Mouse (Mus musculus): ENCODE data around the gene Katnb1.
A peak's percentile ranks its signal among the peaks of the same experiment; 100 is the strongest.

The Katnb1 gene

DNA sequence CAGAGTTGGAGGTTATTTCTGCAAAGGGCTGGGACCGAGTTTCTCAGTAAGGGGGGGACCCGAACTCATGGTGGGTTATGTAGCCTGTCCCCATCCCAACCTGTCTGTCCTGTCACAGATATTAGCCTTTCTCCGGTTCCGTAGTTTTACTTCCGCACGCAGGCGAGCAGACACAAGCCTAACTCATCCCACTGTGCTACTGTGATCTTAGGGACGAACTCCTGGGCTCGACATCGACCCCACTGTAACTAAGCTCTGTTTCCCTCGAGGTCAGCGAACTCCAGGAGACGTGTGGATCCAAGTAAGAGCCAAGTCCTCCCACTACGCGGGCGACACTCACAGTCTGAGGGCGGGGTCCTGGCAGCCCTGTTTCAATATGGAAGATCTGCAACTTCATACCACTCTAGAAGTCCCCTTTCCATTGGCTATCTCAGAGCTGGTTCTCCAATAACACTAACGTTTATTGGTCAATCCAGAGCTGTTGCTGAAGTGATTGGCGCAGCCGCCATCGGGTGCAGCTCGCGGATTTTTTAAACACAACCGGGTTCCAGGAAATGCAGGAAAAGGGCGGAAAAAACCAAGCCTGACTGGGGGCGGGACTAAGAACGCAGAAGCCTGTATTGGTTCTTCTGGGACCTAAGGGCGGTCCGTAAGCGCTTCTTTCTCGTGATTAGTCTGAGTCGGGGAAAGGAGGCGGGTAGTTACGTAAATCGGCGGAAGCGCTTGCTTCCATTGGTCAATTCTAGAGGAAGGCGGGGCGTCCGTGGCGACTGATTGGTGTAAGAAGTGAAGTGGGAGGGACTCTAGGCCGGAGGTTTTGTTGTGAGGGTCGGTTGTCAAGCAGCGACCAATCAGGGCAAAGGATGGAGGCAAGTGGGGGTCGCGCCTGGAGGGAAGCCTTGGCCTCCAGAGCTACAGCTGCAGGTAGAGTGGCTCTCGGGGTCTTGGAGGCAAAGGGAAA is at the start of gene Katnb1:
Gene Katnb1, plus strand, starts transcription at position 806 of the 961 bp plus-strand sequence.
- peak; percentile 99 for DNase-seq

- no peak for DNase-seq
Observed at GRCm38 (mm10) chr8:95037106-95037925, 43.7 kb upstream of the Katnb1 start.

DNA sequence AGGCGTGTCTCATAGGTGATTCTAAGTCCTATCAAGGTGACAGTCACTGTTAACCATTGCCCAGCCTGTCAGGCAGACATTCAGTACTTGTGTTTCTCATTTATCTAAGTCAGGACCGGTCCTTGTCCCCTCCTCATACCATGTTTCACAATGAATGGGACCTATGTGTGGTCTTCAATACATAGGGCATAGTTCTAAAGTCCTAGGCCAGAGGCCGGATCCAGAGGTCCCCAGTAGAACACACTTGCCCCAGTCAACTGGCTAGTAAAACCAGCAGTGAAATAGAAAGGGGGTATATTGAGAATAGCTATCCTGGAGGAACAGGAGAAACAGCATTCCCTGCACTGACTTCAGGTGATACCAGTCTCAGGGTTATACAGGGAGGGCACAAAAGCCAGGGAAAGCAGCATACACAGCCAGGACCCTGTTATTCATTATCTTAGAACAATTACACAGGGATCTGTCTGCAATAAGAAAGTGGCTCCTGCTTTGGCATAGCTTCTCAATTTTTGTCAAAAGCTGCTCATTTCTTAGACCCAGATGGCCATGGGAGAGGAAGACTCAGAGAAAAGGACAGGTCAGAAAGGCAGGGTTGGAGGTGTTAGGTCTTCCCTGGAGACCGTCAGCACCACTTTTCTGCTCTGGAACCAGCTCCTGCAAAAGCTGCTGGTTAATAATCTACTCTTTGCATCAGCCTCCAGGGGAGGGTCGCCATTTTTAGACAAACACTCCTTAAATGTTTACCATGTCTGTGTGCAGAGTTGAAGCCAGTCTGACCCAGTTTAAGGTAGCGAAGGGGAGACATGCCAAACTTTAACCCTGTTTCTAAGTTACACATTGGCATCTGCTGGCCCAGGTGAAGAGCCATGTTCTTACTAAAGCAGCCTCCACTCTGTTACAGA is 38.9 kb upstream of the Katnb1 start:
- DNase-seq, result no peak

GRCm38 (mm10) chr8:95044811-95045210 is 36.2 kb upstream of the Katnb1 start:
- DNase-seq, result no peak

DNA sequence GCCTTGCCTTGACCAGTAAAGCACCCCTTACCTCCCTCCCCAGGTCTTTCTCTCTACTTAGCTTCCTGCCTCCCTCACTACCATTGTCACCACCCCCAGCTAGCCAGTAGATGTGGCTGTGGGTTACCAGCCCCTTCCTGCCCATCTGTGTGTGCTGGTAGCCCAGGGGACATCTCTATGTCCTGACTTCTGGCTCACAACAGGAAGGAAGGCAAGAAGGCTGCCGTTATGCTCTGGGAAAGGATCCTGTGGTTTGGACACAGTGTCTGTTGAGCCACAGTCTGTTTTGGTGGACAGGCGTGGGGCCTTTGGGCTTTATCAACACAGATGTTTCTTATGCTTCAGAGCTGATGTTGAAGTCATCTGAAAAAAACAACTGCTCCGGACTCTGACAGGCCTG is 34.0 kb upstream of the Katnb1 start:
- DNase-seq, result no peak

DNA sequence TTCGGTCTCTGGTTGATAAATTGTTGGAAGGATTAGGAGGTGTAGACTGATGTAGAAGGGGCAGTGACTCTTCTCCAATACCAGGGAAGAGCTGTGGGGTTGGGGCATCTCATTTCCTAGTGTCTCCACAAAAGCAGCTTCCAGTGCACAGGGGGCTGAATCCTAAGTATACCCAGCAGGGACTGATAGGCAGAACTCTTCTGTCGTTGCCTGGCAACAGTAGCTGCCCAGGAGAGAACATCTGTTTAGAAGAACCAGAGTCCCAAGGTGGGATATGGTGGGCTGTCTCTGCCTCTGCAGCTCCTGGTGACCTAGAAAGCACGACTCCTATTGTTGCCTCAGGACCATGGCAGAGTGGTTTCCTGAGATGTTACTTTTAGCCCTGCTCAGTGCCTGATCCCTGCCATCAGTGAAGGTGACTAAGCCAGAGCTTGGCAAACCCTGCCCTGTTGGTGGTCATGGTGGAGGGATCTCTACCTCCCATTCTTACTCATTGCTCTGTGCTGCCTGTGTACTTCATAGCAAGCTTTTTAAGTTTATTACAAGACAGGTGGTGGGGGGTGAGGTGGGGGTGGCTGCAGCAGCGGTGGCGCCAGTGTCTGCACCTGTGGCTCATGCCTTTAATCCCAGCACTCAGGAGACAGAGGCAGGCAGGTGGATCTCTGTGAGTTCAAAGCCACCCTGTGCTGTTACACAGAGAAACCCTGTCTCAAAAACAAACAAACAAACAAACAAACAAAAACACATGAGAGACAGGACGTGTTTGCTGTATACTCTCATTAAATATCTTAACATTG is 32.9 kb upstream of the Katnb1 start:
- no peak for DNase-seq

DNA sequence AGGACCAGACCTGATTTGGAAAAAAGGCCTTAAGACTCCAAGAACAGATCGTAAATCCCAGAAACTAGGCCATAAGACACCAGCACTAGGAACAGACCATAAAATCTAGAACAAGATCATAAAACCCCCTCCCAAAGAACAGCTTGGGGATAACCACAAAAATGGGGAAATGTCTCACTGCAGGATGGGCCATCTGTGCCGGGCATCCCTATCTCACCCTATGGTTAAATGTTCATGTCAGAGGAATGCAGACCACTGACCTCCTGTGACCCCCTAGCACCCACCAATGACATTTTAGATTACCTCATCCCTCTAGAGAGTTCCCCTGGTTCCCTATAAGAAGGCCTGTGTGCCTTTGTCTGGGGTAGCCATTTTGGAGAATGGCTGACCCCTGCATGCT is 31.4 kb upstream of the Katnb1 start:
- DNase-seq, result no peak

DNA sequence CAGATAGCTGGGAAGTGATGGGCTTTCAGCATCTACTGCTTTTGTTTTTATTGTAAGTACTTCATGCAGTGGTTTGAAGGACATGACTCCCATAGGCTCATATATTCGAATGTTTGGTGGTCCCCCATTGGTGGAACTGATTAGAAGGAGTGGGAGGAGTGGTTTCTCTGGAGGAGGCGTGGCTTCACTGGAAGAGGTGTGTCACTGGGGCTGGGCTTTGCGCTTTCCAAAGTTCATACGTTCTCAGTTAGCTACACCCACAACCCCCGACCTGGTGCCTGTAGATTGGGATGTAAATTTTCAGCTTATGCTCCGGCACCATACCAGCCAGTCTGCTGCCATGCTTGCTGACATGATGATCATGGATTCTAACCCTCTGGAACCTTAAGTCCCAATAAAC is 26.5 kb upstream of the Katnb1 start:
- no peak for DNase-seq

- DNase-seq, result no peak
Observed at GRCm38 (mm10) chr8:95054927-95055510, 26.0 kb upstream of the Katnb1 start, which contains the start of gene Drc7. Drc7 (plus strand) TSS chr8:95055103.

- no peak for DNase-seq
Observed at GRCm38 (mm10) chr8:95056414-95056813, 24.6 kb upstream of the Katnb1 start.

DNA sequence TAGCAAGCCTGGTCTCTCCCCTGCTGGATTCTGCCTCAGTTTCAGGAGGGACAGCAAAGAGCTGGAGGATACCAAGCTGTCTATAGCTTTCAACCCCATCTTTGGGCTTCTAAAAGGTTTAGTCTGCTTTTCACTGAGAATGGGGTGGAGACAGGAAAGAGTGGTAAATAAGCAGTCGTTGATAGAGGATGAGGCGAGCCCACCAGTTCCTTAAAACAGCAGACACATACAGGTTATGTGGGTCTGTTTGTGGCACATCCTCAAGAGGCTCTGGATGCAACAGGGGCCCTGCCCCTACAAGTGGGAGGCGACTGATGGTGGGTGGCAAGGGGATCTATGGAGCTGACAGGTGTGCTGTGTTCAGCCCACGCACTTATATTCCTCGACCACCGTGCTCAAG is 22.3 kb upstream of the Katnb1 start:
- DNase-seq, result no peak

- DNase-seq, result no peak
Observed at GRCm38 (mm10) chr8:95059812-95060533, 21.0 kb upstream of the Katnb1 start.

- no peak for DNase-seq
Observed at GRCm38 (mm10) chr8:95064531-95064930, 16.5 kb upstream of the Katnb1 start.

- no peak for DNase-seq
Observed at GRCm38 (mm10) chr8:95067582-95067981, 13.4 kb upstream of the Katnb1 start.

DNA sequence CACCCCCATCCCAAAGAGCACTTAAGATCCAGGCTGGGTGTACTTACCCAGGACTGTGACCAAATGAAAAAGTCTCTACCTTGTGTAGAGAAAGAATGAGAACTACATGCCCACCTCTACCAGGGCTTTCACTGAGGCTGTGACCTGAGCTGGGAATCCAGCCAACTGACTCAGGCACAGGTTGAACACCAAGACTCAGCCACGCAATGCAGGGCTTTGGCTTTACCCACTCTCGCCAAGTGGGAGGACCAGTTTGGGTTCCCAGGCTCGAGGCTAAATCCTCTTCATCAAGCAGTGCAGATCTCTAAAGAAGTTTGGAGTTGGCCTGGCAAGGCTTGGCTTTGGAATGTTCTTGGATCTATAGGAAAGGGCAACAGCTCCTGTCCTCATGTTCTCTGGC is 5.5 kb upstream of the Katnb1 start:
- no peak for DNase-seq

GRCm38 (mm10) chr8:95076151-95076550 is 4.8 kb upstream of the Katnb1 start:
- DNase-seq, result peak; percentile 71

GRCm38 (mm10) chr8:95078055-95078454 is 2.9 kb upstream of the Katnb1 start:
- peak; percentile 52 for DNase-seq

- no peak for DNase-seq
Observed at GRCm38 (mm10) chr8:95079305-95079704, 1.7 kb upstream of the Katnb1 start.

- DNase-seq, result peak; percentile 41
Observed at GRCm38 (mm10) chr8:95081650-95082049, 664 bp downstream of the Katnb1 start.

DNA sequence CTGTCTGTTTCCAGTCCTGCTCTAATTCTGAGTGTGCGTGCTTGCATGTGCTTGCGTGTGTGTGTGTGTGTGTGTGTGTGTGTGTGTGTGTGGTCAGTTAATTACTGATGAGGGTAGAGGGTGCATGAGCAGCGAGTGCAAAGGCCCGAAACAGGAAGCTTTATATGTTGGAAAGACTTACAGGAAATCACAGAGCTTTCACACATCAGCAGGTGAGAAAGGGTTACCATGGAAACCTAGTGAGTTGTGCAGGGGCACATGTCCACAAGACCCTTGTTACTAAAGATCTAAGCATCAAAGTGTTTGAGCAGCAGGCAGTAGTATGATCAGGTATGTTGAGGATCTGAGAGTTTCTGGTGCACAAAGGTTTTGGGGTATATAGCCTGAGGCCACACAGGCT is 3.3 kb downstream of the Katnb1 start:
- DNase-seq, result no peak
